Mouse (Mus musculus): ENCODE results near the gene Shroom3. TPM values are rescaled to one million over a fixed set of nuclear protein-coding genes. Genes with fewer than 3 reads are reported as not detected.

The Shroom3 gene
- polyA plus RNA-seq, 1 experiment from 2014 or later: 8.3 TPM

DNA sequence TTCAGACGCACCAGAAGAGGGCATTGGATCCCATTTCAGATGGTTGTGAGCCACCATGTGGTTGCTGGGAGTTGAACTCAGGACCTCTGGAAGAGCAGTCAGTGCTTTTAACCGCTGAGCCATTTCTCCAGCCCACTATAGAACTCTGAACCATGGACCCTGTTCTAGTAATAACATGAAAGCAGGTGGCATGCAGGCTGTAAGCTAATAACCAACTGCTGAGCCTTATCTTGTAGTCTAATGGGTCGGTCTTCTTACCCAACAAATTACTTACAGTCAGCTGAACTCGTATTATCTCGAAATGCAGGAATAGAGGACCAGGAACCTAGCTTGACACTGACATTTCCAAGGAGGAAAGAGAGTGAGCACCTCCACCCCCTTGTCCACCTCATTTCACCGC is 311.1 kb downstream of the Shroom3 start:
- no peaks in the 10 kb centered on the region for H3K9me3 ChIP-seq (ENCODE audit: control insufficient read depth, low read depth, low read length)
- ATAC-seq (ENCODE audit: insufficient number of reproducible peaks, insufficient read depth, low FRiP score, low read depth): no peak

DNA sequence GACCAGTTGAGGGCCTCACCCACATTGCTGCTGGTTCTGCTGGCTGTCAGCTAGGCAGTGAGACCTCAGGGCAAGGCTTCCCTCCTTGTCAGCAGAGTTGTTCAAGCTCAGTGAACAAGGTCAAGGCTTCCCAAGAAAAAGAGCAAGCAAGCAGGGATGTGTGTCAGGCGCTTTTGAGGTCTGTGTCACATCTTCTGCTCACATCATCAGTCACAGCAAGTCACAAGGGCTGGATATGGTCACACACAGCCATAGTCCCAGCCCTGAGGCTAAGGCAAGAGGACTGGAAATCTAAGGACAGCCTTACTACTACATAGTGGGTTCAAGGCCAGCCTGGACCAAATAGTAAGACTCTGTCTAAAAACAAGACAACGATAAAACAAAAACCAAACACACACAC is 311.6 kb downstream of the Shroom3 start:
- H3K9me3 ChIP-seq (ENCODE audit: control insufficient read depth, low read depth, low read length): no peaks in the 10 kb centered on the region

More for the DNA sequence above, 311.1 kb downstream of the Shroom3 start:
- Histone ChIP-seq H3K27ac (ENCODE audit: low read length) (no peak overlapping the region), H3K4me1 (ENCODE audit: control insufficient read depth, insufficient read depth, low read length) (peaks cover 22% of the 10 kb centered on the region; the same call in 1 of the 2 replicates), H3K27me3 (ENCODE audit: control insufficient read depth, insufficient read depth, low read length) (no peaks in the 10 kb centered on the region), H3K9ac (replicated peaks; ENCODE audit: low read depth, low read length) (no peak overlapping the region), H3K36me3 (ENCODE audit: control insufficient read depth, insufficient read depth, low read length) (no peaks in the 10 kb centered on the region), H3K4me3 (ENCODE audit: low read depth, low read length) (no peak overlapping the region), H3K4me2 (replicated peaks; ENCODE audit: low read depth, low read length) (no peak overlapping the region)
- 89% methylated on average over 6 of the region's 6 CpGs for WGBS

DNA sequence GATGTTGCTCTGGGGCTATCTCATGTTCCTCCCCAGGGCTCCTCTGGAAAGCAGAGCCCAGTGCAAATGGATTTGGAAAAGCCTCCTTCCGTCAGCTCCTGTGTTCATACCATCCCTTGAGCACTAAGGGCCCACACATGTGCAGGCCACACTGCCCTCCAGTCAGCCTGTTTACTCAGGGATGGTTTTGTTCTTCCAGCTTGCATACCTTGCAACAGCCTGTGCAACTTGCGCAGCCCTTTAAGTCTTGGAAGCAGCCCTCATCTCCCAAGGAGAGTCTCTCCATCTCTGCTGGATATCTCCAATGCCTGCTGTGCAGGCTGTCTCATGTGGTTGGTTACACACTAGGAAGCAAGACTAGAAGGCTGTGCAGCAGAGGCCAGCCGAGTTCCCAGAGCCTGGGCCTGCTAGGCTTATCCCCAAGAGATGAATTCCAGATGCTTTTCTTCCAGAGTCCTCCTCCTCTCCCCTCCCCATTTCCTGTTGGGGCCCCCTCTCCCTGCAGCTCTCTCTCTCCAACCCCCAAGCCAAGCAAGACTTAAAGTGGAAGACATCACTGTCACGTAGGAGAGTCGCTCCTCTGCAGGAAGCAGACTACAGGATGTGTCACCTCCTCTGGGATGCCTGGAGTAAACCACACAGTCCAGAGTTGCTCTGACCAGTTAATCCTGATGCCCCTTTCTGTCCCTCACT is 314.3 kb downstream of the Shroom3 start:
- no peak overlapping the region for H3K4me3 ChIP-seq (ENCODE audit: low read depth, low read length)
- no peaks in the 10 kb centered on the region for H3K9me3 ChIP-seq (ENCODE audit: control insufficient read depth, low read depth, low read length)
- peaks cover 33% of the 10 kb centered on the region for H3K4me1 ChIP-seq (ENCODE audit: control insufficient read depth, insufficient read depth, low read length)
- peak overlapping the region; percentile 96 for H3K27ac ChIP-seq (ENCODE audit: low read length)
- H3K4me2 ChIP-seq (replicated peaks; ENCODE audit: low read depth, low read length): peak overlapping the region; percentile 8
- 22% methylated on average over 5 of the region's 5 CpGs for WGBS
- peak; percentile 90 for ATAC-seq (ENCODE audit: insufficient number of reproducible peaks, insufficient read depth, low FRiP score, low read depth)
- no peaks in the 10 kb centered on the region for H3K36me3 ChIP-seq (ENCODE audit: control insufficient read depth, insufficient read depth, low read length)
- no peak overlapping the region for H3K9ac ChIP-seq (replicated peaks; ENCODE audit: low read depth, low read length)
- H3K27me3 ChIP-seq (ENCODE audit: control insufficient read depth, insufficient read depth, low read length): no peaks in the 10 kb centered on the region

More for the DNA sequence above, 311.6 kb downstream of the Shroom3 start:
- H3K4me2 ChIP-seq (replicated peaks; ENCODE audit: low read depth, low read length): no peak overlapping the region
- peaks cover 24% of the 10 kb centered on the region; the same call in 1 of the 2 replicates for H3K4me1 ChIP-seq (ENCODE audit: control insufficient read depth, insufficient read depth, low read length)
- no peak overlapping the region for H3K4me3 ChIP-seq (ENCODE audit: low read depth, low read length)
- no peaks in the 10 kb centered on the region for H3K36me3 ChIP-seq (ENCODE audit: control insufficient read depth, insufficient read depth, low read length)
- no peak for ATAC-seq (ENCODE audit: insufficient number of reproducible peaks, insufficient read depth, low FRiP score, low read depth)
- H3K9ac ChIP-seq (replicated peaks; ENCODE audit: low read depth, low read length): no peak overlapping the region
- no peaks in the 10 kb centered on the region for H3K27me3 ChIP-seq (ENCODE audit: control insufficient read depth, insufficient read depth, low read length)
- WGBS: 92% methylated on average over 2 of the region's 2 CpGs
- no peak overlapping the region for H3K27ac ChIP-seq (ENCODE audit: low read length)

DNA sequence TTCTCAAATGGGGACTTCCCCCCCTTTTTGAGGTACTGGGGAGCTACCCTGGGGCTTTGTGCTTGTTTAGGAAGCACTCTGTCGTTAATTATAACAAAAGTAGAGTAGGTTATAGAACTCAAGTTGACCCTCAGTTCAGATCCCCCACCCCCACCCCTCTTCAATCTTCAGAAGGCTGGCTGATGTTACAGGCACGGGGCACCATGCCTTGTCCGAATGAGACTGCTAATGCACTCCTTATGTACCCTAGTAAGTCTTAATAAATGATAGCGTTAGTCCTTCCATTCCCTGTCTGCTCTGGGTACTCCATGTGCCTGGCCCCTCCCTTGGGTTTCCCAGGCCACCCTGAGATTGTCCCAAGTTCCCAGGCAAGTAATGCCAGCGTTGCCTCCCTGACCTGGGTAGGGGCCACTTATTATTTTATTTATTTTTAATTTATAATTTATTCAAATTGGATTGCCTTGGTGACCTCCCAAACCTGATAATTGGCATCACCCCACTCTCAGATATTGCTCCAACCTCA is 315.3 kb downstream of the Shroom3 start:
- Histone ChIP-seq H3K9ac (replicated peaks; ENCODE audit: low read depth, low read length) (no peak overlapping the region), H3K4me2 (replicated peaks; ENCODE audit: low read depth, low read length) (no peak overlapping the region), H3K27ac (ENCODE audit: low read length) (peak overlapping the region; percentile 96), H3K9me3 (ENCODE audit: control insufficient read depth, low read depth, low read length) (no peaks in the 10 kb centered on the region), H3K36me3 (ENCODE audit: control insufficient read depth, insufficient read depth, low read length) (no peaks in the 10 kb centered on the region), H3K27me3 (ENCODE audit: control insufficient read depth, insufficient read depth, low read length) (no peaks in the 10 kb centered on the region), H3K4me3 (ENCODE audit: low read depth, low read length) (no peak overlapping the region), H3K4me1 (ENCODE audit: control insufficient read depth, insufficient read depth, low read length) (peaks cover 33% of the 10 kb centered on the region)
- WGBS: 16% methylated on average over 5 of the region's 5 CpGs
- ATAC-seq (ENCODE audit: insufficient number of reproducible peaks, insufficient read depth, low FRiP score, low read depth): no peak

DNA sequence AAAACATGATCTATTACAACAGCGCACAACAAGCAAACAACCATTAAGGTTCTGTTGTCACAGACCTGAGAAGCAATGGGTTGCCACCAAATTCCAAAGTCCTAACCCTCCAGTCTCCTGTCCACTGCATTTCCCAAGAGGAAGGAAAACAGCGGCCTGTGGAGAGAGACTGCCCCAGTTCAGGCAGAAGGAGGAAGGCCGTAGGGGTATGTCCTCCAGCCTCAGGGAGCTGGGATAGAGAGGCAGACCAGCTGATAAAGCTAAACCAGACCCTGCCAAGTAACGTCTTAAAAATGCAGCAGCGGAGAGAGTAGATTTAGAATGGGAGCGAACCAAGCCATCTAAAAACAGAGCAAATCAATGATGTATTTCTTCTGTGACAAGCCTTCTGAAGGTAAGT is 316.8 kb downstream of the Shroom3 start:
- Histone ChIP-seq H3K27ac (ENCODE audit: low read length) (peak overlapping the region; percentile 93), H3K36me3 (ENCODE audit: control insufficient read depth, insufficient read depth, low read length) (no peaks in the 10 kb centered on the region), H3K4me2 (replicated peaks; ENCODE audit: low read depth, low read length) (no peak overlapping the region), H3K27me3 (ENCODE audit: control insufficient read depth, insufficient read depth, low read length) (no peaks in the 10 kb centered on the region), H3K9me3 (ENCODE audit: control insufficient read depth, low read depth, low read length) (no peaks in the 10 kb centered on the region), H3K4me1 (ENCODE audit: control insufficient read depth, insufficient read depth, low read length) (peaks cover 33% of the 10 kb centered on the region), H3K4me3 (ENCODE audit: low read depth, low read length) (no peak overlapping the region), H3K9ac (replicated peaks; ENCODE audit: low read depth, low read length) (no peak overlapping the region)
- no peak for ATAC-seq (ENCODE audit: insufficient number of reproducible peaks, insufficient read depth, low FRiP score, low read depth)
- WGBS: 55% methylated on average over 6 of the region's 6 CpGs

DNA sequence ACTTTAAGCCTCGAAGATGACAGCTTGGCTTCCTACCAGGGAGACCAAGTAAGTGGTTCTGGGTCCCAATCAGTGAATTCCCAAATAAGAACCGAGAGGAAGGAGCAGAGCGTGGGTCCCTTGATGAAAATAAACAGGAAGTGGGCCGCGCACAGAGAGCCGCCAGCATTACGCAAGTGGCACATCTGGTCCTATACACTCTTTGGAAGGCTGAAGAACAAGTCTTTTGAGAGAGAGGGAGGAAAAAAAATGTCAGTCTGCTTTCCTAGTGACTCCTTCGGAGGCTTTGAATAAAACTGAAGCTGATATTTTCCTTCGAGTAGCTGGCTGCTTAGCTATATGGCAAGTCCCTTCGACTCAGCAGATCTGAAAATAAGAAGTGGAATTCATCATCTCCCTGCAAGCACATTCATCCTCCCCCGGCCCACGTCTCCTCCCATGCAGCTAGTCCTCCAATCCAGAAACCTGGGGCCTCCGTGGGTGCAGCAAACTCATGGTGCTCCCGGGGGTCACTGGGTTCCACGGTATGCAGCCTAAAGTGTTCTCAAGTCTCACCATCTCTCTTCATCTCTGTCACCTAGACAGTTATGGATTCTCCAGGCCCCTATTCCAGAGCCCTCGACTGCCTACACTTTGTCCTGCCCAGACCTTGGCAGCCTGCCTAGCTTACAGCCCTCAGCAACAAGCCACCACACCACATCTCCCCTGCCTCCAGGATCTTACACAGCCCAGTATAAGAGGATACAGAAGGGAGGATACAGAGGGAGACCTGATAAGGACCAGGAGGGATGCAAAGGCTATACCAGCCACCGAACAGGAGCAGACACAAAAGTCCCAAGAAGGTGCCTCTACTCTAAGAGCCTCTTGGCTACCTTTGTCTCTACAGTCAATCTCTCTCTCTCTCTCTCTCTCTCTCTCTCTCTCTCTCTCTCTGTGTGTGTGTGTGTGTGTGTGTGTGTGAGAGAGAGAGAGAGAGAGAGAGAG is 317.8 kb downstream of the Shroom3 start:
- Histone ChIP-seq H3K4me3 (ENCODE audit: low read depth, low read length) (no peak overlapping the region), H3K27ac (ENCODE audit: low read length) (peak overlapping the region; percentile 93), H3K4me1 (ENCODE audit: control insufficient read depth, insufficient read depth, low read length) (peaks cover 42% of the 10 kb centered on the region), H3K9ac (replicated peaks; ENCODE audit: low read depth, low read length) (no peak overlapping the region), H3K27me3 (ENCODE audit: control insufficient read depth, insufficient read depth, low read length) (no peaks in the 10 kb centered on the region), H3K9me3 (ENCODE audit: control insufficient read depth, low read depth, low read length) (no peaks in the 10 kb centered on the region), H3K36me3 (ENCODE audit: control insufficient read depth, insufficient read depth, low read length) (no peaks in the 10 kb centered on the region), H3K4me2 (replicated peaks; ENCODE audit: low read depth, low read length) (no peak overlapping the region)
- 23% methylated on average over 17 of the region's 17 CpGs for WGBS
- no peak for ATAC-seq (ENCODE audit: insufficient number of reproducible peaks, insufficient read depth, low FRiP score, low read depth)

DNA sequence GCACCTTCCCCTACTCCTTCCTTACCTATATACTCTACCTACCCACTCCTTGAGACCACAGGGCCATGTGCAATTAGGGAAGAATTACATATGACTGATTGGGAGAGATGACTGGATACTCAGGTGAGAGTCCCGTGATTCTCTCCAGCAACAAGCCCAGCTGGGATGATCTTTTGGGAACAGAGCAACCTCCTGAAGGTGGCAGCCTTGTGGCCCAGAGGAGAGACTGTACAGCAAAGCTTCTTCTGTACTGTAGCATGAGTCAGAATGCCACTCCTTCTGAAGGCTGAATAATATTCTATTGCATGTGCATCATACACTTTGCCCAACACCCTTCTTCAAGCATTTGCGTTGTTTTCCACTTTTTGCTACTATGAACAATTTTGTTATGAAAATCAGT is 319.4 kb downstream of the Shroom3 start:
- H3K4me3 ChIP-seq (ENCODE audit: low read depth, low read length): no peak overlapping the region
- WGBS: 95% methylated on average over 2 of the region's 2 CpGs
- ATAC-seq (ENCODE audit: insufficient number of reproducible peaks, insufficient read depth, low FRiP score, low read depth): no peak

DNA sequence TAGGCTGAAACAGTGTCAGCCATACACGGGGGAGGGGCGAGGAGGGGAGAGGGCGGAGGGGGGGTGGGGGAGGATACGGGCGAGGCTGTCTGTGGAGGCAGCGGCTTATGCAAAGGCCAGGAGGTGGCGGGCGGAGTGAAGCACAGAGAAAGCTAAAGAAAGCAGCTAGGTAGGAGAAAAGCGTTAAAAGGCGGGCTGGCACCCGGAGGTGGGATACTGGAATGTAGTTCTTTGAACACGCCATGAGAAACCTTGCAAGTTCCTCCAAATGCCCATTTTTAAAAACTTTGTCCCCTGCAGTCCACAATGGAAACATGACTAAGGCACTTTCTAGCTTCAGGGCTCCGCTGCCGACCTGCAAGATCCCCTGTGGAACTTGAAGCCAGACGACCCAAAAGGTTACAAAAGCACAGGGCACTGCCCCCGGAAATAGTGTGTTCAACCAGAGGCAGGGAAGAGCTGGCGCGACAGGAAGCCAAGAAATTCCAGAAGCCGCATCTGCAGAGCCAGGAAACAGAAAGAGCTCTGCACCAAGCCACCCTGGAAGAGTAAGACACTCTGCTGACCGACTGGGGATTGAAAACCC is 322.1 kb downstream of the Shroom3 start:
- no peak overlapping the region for H3K9ac ChIP-seq (replicated peaks; ENCODE audit: low read depth, low read length)
- H3K36me3 ChIP-seq (ENCODE audit: control insufficient read depth, insufficient read depth, low read length): no peaks in the 10 kb centered on the region
- H3K27me3 ChIP-seq (ENCODE audit: control insufficient read depth, insufficient read depth, low read length): no peaks in the 10 kb centered on the region
- H3K4me3 ChIP-seq (ENCODE audit: low read depth, low read length): peak overlapping the region; percentile 19; the same call in 1 of the 2 replicates
- no peak for ATAC-seq (ENCODE audit: insufficient number of reproducible peaks, insufficient read depth, low FRiP score, low read depth)
- peaks cover 21% of the 10 kb centered on the region for H3K4me1 ChIP-seq (ENCODE audit: control insufficient read depth, insufficient read depth, low read length)
- no peaks in the 10 kb centered on the region for H3K9me3 ChIP-seq (ENCODE audit: control insufficient read depth, low read depth, low read length)
- WGBS: 10% methylated on average over 20 of the region's 20 CpGs
- H3K27ac ChIP-seq (ENCODE audit: low read length): peak overlapping the region; percentile 76; the same call in 1 of the 2 replicates
- H3K4me2 ChIP-seq (replicated peaks; ENCODE audit: low read depth, low read length): peak overlapping the region; percentile 40

More for the DNA sequence above, 319.4 kb downstream of the Shroom3 start:
- Histone ChIP-seq H3K27ac (ENCODE audit: low read length) (no peak overlapping the region), H3K36me3 (ENCODE audit: control insufficient read depth, insufficient read depth, low read length) (no peaks in the 10 kb centered on the region), H3K4me1 (ENCODE audit: control insufficient read depth, insufficient read depth, low read length) (peaks cover 35% of the 10 kb centered on the region), H3K9me3 (ENCODE audit: control insufficient read depth, low read depth, low read length) (no peaks in the 10 kb centered on the region), H3K9ac (replicated peaks; ENCODE audit: low read depth, low read length) (no peak overlapping the region), H3K4me2 (replicated peaks; ENCODE audit: low read depth, low read length) (no peak overlapping the region), H3K27me3 (ENCODE audit: control insufficient read depth, insufficient read depth, low read length) (no peaks in the 10 kb centered on the region)

Data from stomach, embryonic 14.5 days (tissue).